Mouse (Mus musculus): ENCODE measurements around the gene Neil3.

- TF ChIP-seq EP300 (IDR thresholded peaks at IDR 0.05; ENCODE audit: insufficient read depth, low read depth, low read length) (no peak), POLR2A (IDR thresholded peaks at IDR 0.05; ENCODE audit: insufficient read depth, low read length) (no peak), CTCF (IDR thresholded peaks at IDR 0.05; ENCODE audit: low read depth, low read length) (no peak)
These were observed 40.8 kb downstream of the Neil3 start for GRCm38 (mm10) chr8:53598101-53598500.
